Mouse (Mus musculus): ENCODE measurements around the gene Wdr83os. TPM values are rescaled to one million over a fixed set of nuclear protein-coding genes. Genes with fewer than 3 reads are reported as not detected.

The Wdr83os gene
- polyA plus RNA-seq, 1 experiment from 2014 or later = 111 TPM

- ATAC-seq (ENCODE audit: low FRiP score) = no peak
- Histone ChIP-seq H3K4me1 (peaks cover 6% of the 10 kb centered on the region; the same call in 1 of the 2 replicates), H3K9ac (replicated peaks) (no peak within 1 kb of the TSS), H3K9me3 (replicated peaks) (no peaks in the 10 kb centered on the region), H3K4me2 (no peak within 1 kb of the TSS), H3K27me3 (replicated peaks) (no peaks in the 10 kb centered on the region), H3K27ac (replicated peaks) (no peak within 1 kb of the TSS), H3K36me3 (no peaks in the 10 kb centered on the region), H3K4me3 (replicated peaks) (no peak within 1 kb of the TSS)
- WGBS = 84% methylated on average over 3 of the region's 3 CpGs
Measured at GRCm38 (mm10) chr8:85122995-85123394, 42.5 kb downstream of the Wdr83os start, which contains the start of gene Zfp791. Gene Zfp791 (minus strand): TSS chr8:85123095.

DNA sequence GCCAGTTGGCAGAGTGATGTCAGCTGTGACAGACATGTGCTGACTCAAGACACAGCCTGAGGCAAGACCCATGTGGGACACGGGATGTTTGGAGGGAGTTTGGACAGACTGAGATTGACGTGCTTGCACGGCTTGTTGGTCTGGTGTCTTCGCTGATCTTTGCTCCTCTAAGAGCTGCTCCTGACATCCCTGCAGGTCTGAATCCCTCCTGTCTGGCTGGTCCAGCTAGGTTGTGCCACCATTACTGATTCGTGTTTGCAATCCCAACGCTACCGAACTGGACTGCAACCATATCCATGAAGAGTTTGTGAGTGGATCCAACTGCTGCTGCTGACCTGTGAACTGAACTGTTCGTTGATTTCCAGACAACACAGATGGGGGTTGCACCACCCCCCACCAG lies 43.2 kb downstream of the Wdr83os start:
- no peaks in the 10 kb centered on the region for H3K9me3 ChIP-seq (replicated peaks)
- H3K27me3 ChIP-seq (replicated peaks) = no peaks in the 10 kb centered on the region
- H3K4me2 ChIP-seq = no peak overlapping the region
- no peaks in the 10 kb centered on the region for H3K36me3 ChIP-seq
- H3K4me3 ChIP-seq (replicated peaks) = no peak overlapping the region
- no peak for ATAC-seq (ENCODE audit: low FRiP score)
- no peak overlapping the region for H3K27ac ChIP-seq (replicated peaks)
- no peak overlapping the region for H3K9ac ChIP-seq (replicated peaks)
- WGBS = 93% methylated on average over 8 of the region's 8 CpGs
- H3K4me1 ChIP-seq = peaks cover 4% of the 10 kb centered on the region; the same call in 1 of the 2 replicates

Small RNA genes lying within 50 kb of the gene (microRNA-seq; reads per million reads assigned to microRNA genes)
- gene Gm23388 (1.4 reads per million), gene Mir7070 (0.52 reads per million)

Other genes with a start within 250 kb of the Wdr83os start
- gene Gadd45gip1, start 249.2 kb upstream of the Wdr83os start, polyA plus RNA-seq (2015; fragmentation: Nextera tagmentation; extraction: Ambion mirVana) = 44.3 and 45.1 TPM in 2 replicates
- gene Rad23a, start 240.1 kb upstream of the Wdr83os start, polyA plus RNA-seq (2015; fragmentation: Nextera tagmentation; extraction: Ambion mirVana) = 71.3 and 98.0 TPM in 2 replicates
- 730 and 802 TPM in 2 replicates for gene Calr, start 233.8 kb upstream of the Wdr83os start, polyA plus RNA-seq (2015; fragmentation: Nextera tagmentation; extraction: Ambion mirVana)
- 105 and 108 TPM in 2 replicates for gene Farsa, start 223.8 kb upstream of the Wdr83os start, polyA plus RNA-seq (2015; fragmentation: Nextera tagmentation; extraction: Ambion mirVana)
- 26.4 and 49.7 TPM in 2 replicates for gene Syce2, start 208.6 kb upstream of the Wdr83os start, polyA plus RNA-seq (2015; fragmentation: Nextera tagmentation; extraction: Ambion mirVana)
- 39.8 and 41.3 TPM in 2 replicates for gene Gcdh, start 186.8 kb upstream of the Wdr83os start, polyA plus RNA-seq (2015; fragmentation: Nextera tagmentation; extraction: Ambion mirVana)
- gene Klf1, start 178.8 kb upstream of the Wdr83os start, polyA plus RNA-seq (2015; fragmentation: Nextera tagmentation; extraction: Ambion mirVana) = 0.49 and 1.1 TPM in 2 replicates
- 5.2 and 7.3 TPM in 2 replicates for gene Dnase2a, start 172.2 kb upstream of the Wdr83os start, polyA plus RNA-seq (2015; fragmentation: Nextera tagmentation; extraction: Ambion mirVana)
- gene Mast1, start 143.4 kb upstream of the Wdr83os start, polyA plus RNA-seq (2015; fragmentation: Nextera tagmentation; extraction: Ambion mirVana) = 60.7 and 74.7 TPM in 2 replicates
- 3.0 and 3.8 TPM in 2 replicates for gene Rtbdn, start 133.7 kb upstream of the Wdr83os start, polyA plus RNA-seq (2015; fragmentation: Nextera tagmentation; extraction: Ambion mirVana)
- gene Gm49661, start 111.3 kb upstream of the Wdr83os start, polyA plus RNA-seq (2015; fragmentation: Nextera tagmentation; extraction: Ambion mirVana) = not detected in 2 replicates
- gene Prdx2, start 111.2 kb upstream of the Wdr83os start, polyA plus RNA-seq (2015; fragmentation: Nextera tagmentation; extraction: Ambion mirVana) = 930 and 1,070 TPM in 2 replicates
- gene Rnaseh2a, start 111.0 kb upstream of the Wdr83os start, polyA plus RNA-seq (2015; fragmentation: Nextera tagmentation; extraction: Ambion mirVana) = 55.0 and 81.5 TPM in 2 replicates
- 9.4 and 15.1 TPM in 2 replicates for gene Junb, start 102.0 kb upstream of the Wdr83os start, polyA plus RNA-seq (2015; fragmentation: Nextera tagmentation; extraction: Ambion mirVana)
- gene Hook2, start 90.1 kb upstream of the Wdr83os start, polyA plus RNA-seq (2015; fragmentation: Nextera tagmentation; extraction: Ambion mirVana) = 33.9 and 37.2 TPM in 2 replicates
- gene Best2, start 66.2 kb upstream of the Wdr83os start, polyA plus RNA-seq (2015; fragmentation: Nextera tagmentation; extraction: Ambion mirVana) = not detected in 2 replicates
- gene Asna1, start 55.5 kb upstream of the Wdr83os start, polyA plus RNA-seq (2015; fragmentation: Nextera tagmentation; extraction: Ambion mirVana) = 148 and 154 TPM in 2 replicates
- 116 and 124 TPM in 2 replicates for gene Trir, start 53.9 kb upstream of the Wdr83os start, polyA plus RNA-seq (2015; fragmentation: Nextera tagmentation; extraction: Ambion mirVana)
- 54.9 and 55.5 TPM in 2 replicates for gene Tnpo2, start 43.8 kb upstream of the Wdr83os start, polyA plus RNA-seq (2015; fragmentation: Nextera tagmentation; extraction: Ambion mirVana)
- 60.6 and 68.3 TPM in 2 replicates for gene Fbxw9, start 20.7 kb upstream of the Wdr83os start, polyA plus RNA-seq (2015; fragmentation: Nextera tagmentation; extraction: Ambion mirVana)
- gene Gm5741, start 12.8 kb upstream of the Wdr83os start, polyA plus RNA-seq (2015; fragmentation: Nextera tagmentation; extraction: Ambion mirVana) = 1.4 and 1.6 TPM in 2 replicates
- gene Dhps, start 9.0 kb upstream of the Wdr83os start, polyA plus RNA-seq (2015; fragmentation: Nextera tagmentation; extraction: Ambion mirVana) = 102 and 117 TPM in 2 replicates
- 50.3 and 50.5 TPM in 2 replicates for gene Wdr83, start 566 bp downstream of the Wdr83os start, polyA plus RNA-seq (2015; fragmentation: Nextera tagmentation; extraction: Ambion mirVana)
- 19.3 and 31.1 TPM in 2 replicates for gene Man2b1, start 2.5 kb downstream of the Wdr83os start, polyA plus RNA-seq (2015; fragmentation: Nextera tagmentation; extraction: Ambion mirVana)
- gene Zfp791, start 42.4 kb downstream of the Wdr83os start, polyA plus RNA-seq (2015; fragmentation: Nextera tagmentation; extraction: Ambion mirVana) = 3.4 and 4.2 TPM in 2 replicates
- gene Cks1brt, start 71.2 kb downstream of the Wdr83os start, polyA plus RNA-seq (2015; fragmentation: Nextera tagmentation; extraction: Ambion mirVana) = not detected in 2 replicates
- gene Olfr371, start 145.2 kb downstream of the Wdr83os start, polyA plus RNA-seq (2015; fragmentation: Nextera tagmentation; extraction: Ambion mirVana) = not detected in 2 replicates
- gene Orc6, start 218.9 kb downstream of the Wdr83os start, polyA plus RNA-seq (2015; fragmentation: Nextera tagmentation; extraction: Ambion mirVana) = 69.5 and 75.7 TPM in 2 replicates
- 171 and 178 TPM in 2 replicates for gene Vps35, start 219.1 kb downstream of the Wdr83os start, polyA plus RNA-seq (2015; fragmentation: Nextera tagmentation; extraction: Ambion mirVana)